Mouse (Mus musculus) lung, postnatal 0 days (tissue): ENCODE measurements around the gene Meis2.

Source experiments
- CTCF ChIP-seq: IDR thresholded peaks from 2 replicates; pipeline ENCODE4 v1.5.1; 2016; ENCODE audit warnings: antibody characterized with exemption, mild to moderate bottlenecking
- EP300 ChIP-seq: IDR thresholded peaks from 2 replicates; pipeline ENCODE4 v1.6.1; 2016; ENCODE audit warnings: antibody characterized with exemption, mild to moderate bottlenecking, control low read depth

- TF ChIP-seq CTCF (no peak), EP300 (no peak)
These were observed 151.1 kb downstream of the Meis2 start for GRCm38 (mm10) chr2:115914539-115914938.
